Mouse (Mus musculus) myocyte (in vitro differentiated cells): ENCODE results near the gene Ncan. TPM values are rescaled to one million over a fixed set of nuclear protein-coding genes. Genes with fewer than 3 reads are reported as not detected.
A peak's percentile ranks its signal among the peaks of the same experiment; 100 is the strongest.

Experiments used
- H3K27me3 ChIP-seq: one replicate; pipeline ENCODE4 v1.6.1; 2011; ENCODE audit not compliant: control insufficient read depth, insufficient read depth, insufficient read length
- H3K36me3 ChIP-seq: one replicate; pipeline ENCODE4 v1.6.1; 2011; ENCODE audit not compliant: control insufficient read depth, insufficient read depth
- H3K4me2 ChIP-seq: one replicate; pipeline ENCODE4 v1.6.1; 2011; ENCODE audit warnings: low read depth, control low read depth
- H3K4me3 ChIP-seq: one replicate; pipeline ENCODE4 v1.5.1; 2011; ENCODE audit warnings: mild to moderate bottlenecking, control low read depth, moderate library complexity
- H3K79me2 ChIP-seq: one replicate; pipeline ENCODE4 v1.6.1; 2011; ENCODE audit not compliant: control insufficient read depth, insufficient read depth
- H3ac ChIP-seq: one replicate; pipeline ENCODE4 v1.6.1; 2011; ENCODE audit not compliant: control insufficient read depth, insufficient read length
- CEBPB ChIP-seq: IDR thresholded peaks from 2 replicates; pipeline ENCODE4 v1.6.1; 2011; ENCODE audit warnings: mild to moderate bottlenecking, moderate library complexity; ENCODE audit not compliant: poor library complexity, insufficient read depth, severe bottlenecking
- E2F4 ChIP-seq: IDR thresholded peaks from one replicate; pipeline ENCODE4 v1.6.1; 2011; ENCODE audit warnings: mild to moderate bottlenecking, control low read depth, moderate library complexity; ENCODE audit not compliant: insufficient read depth
- MAX ChIP-seq: IDR thresholded peaks from one replicate; pipeline ENCODE4 v1.6.1; 2011; ENCODE audit warnings: low read depth, mild to moderate bottlenecking, control low read depth
- MYOD1 ChIP-seq, 3 experiments: IDR thresholded peaks; one replicate each; pipeline ENCODE4 v1.6.1; 2011; ENCODE audit warnings: control low read depth in 2 of 3, low read depth in 2 of 3, mild to moderate bottlenecking in 2 of 3, moderate library complexity in 1 of 3; ENCODE audit not compliant: insufficient read length in 2 of 3, control insufficient read depth in 1 of 3
- MYOG ChIP-seq, 3 experiments: IDR thresholded peaks; one replicate each; pipeline ENCODE4 v1.6.1; 2011; ENCODE audit warnings: control low read depth in 2 of 3, low read depth in 2 of 3, mild to moderate bottlenecking in 2 of 3; ENCODE audit not compliant: insufficient read length in 2 of 3, control insufficient read depth in 1 of 3, insufficient read depth in 1 of 3
- POLR2A ChIP-seq: IDR thresholded peaks from one replicate; pipeline ENCODE4 v1.6.1; 2011; ENCODE audit warnings: low read depth, mild to moderate bottlenecking, control low read depth, moderate library complexity; ENCODE audit not compliant: insufficient read length
- POLR2AphosphoS2 ChIP-seq: IDR thresholded peaks from one replicate; pipeline ENCODE4 v1.6.1; 2011; ENCODE audit warnings: low read depth, control low read depth; ENCODE audit not compliant: insufficient read length
- REST ChIP-seq: IDR thresholded peaks from one replicate; pipeline ENCODE4 v1.6.1; 2011; ENCODE audit warnings: mild to moderate bottlenecking, control low read depth, moderate library complexity; ENCODE audit not compliant: insufficient read depth, insufficient read length
- SRF ChIP-seq: IDR thresholded peaks from one replicate; pipeline ENCODE4 v1.6.1; 2011; ENCODE audit warnings: low read depth; ENCODE audit not compliant: control insufficient read depth, insufficient read length
- TCF12 ChIP-seq: IDR thresholded peaks from one replicate; pipeline ENCODE4 v1.6.1; 2011; ENCODE audit warnings: mild to moderate bottlenecking, control low read depth; ENCODE audit not compliant: poor library complexity, insufficient read depth, severe bottlenecking
- TCF3 ChIP-seq: IDR thresholded peaks from one replicate; pipeline ENCODE4 v1.6.1; 2011; ENCODE audit warnings: low read depth, control low read depth; ENCODE audit not compliant: insufficient read length
- USF1 ChIP-seq: IDR thresholded peaks from one replicate; pipeline ENCODE4 v1.6.1; 2011; ENCODE audit warnings: low read depth, mild to moderate bottlenecking, control low read depth, moderate library complexity
- polyA plus RNA-seq: library from polyadenylated mRNA; unstranded; fragments of >200 nt; fragmentation: generic; extraction: Trizol; gene quantifications from one replicate; pipeline ENCODE4 v1.2.1, GENCODE M21; 2012; ENCODE audit warnings: missing spikeins

Ncan gene
- polyA plus RNA-seq, 1 experiment, result not detected

- no peaks in the 10 kb centered on the region for H3K36me3 ChIP-seq
- no peak overlapping the region for H3ac ChIP-seq
- H3K79me2 ChIP-seq, result peaks cover 18% of the 10 kb centered on the region
- H3K27me3 ChIP-seq, result no peaks in the 10 kb centered on the region
- no peak overlapping the region for H3K4me2 ChIP-seq
- H3K4me3 ChIP-seq, result no peak overlapping the region
- TF ChIP-seq CEBPB (no peak), USF1 (no peak), SRF (no peak), MYOG (IDR thresholded peaks at IDR 0.05; ENCODE audit: control insufficient read depth in 1 of 3, insufficient read depth in 1 of 3, insufficient read length in 2 of 3, low read depth in 2 of 3) (no peak), TCF3 (no peak), TCF12 (no peak), MAX (no peak), E2F4 (no peak), POLR2A (no peak), POLR2AphosphoS2 (no peak), REST (no peak), MYOD1 (IDR thresholded peaks at IDR 0.05; ENCODE audit: control insufficient read depth in 1 of 3, insufficient read length in 2 of 3, low read depth in 2 of 3) (no peak)
These were observed 15.9 kb upstream of the Ncan start for GRCm38 (mm10) chr8:70136591-70136990.

GRCm38 (mm10) chr8:70134931-70135330 lies 14.3 kb upstream of the Ncan start:
- H3K4me2 ChIP-seq, result no peak overlapping the region
- no peak overlapping the region for H3K4me3 ChIP-seq
- no peaks in the 10 kb centered on the region for H3K27me3 ChIP-seq
- peaks cover 7% of the 10 kb centered on the region for H3K79me2 ChIP-seq
- no peak for TF ChIP-seq MYOD1 (IDR thresholded peaks at IDR 0.05; ENCODE audit: control insufficient read depth in 1 of 3, insufficient read length in 2 of 3, low read depth in 2 of 3)
- peak; percentile 31 for TF ChIP-seq POLR2AphosphoS2
- H3ac ChIP-seq, result no peak overlapping the region
- no peaks in the 10 kb centered on the region for H3K36me3 ChIP-seq

- Histone ChIP-seq H3K27me3 (no peaks in the 10 kb centered on the region), H3ac (no peak overlapping the region), H3K4me3 (no peak overlapping the region), H3K79me2 (peaks cover 5% of the 10 kb centered on the region), H3K36me3 (no peaks in the 10 kb centered on the region), H3K4me2 (no peak overlapping the region)
- TF ChIP-seq MAX (no peak), MYOG (IDR thresholded peaks at IDR 0.05; ENCODE audit: control insufficient read depth in 1 of 3, insufficient read depth in 1 of 3, insufficient read length in 2 of 3, low read depth in 2 of 3) (no peak), TCF3 (no peak)
These were observed 13.4 kb upstream of the Ncan start for GRCm38 (mm10) chr8:70134086-70134485.

- Histone ChIP-seq H3K79me2 (no peaks in the 10 kb centered on the region), H3K4me2 (peak within 1 kb of the TSS; percentile 95), H3K27me3 (no peaks in the 10 kb centered on the region), H3ac (peak within 1 kb of the TSS; percentile 0), H3K36me3 (no peaks in the 10 kb centered on the region), H3K4me3 (peak within 1 kb of the TSS; percentile 76)
- TF ChIP-seq POLR2AphosphoS2, result peak; percentile 78
- TF ChIP-seq CEBPB, result no peak
- no peak for TF ChIP-seq TCF3
- TF ChIP-seq REST, result no peak
- TF ChIP-seq MYOG (IDR thresholded peaks at IDR 0.05; ENCODE audit: control insufficient read depth in 1 of 3, insufficient read depth in 1 of 3, insufficient read length in 2 of 3, low read depth in 2 of 3), result no peak
- TF ChIP-seq E2F4, result no peak
- peak; percentile 6 for TF ChIP-seq SRF
- TF ChIP-seq USF1, result no peak
- TF ChIP-seq TCF12, result no peak
- TF ChIP-seq POLR2A, result peak; percentile 62
- TF ChIP-seq MYOD1 (IDR thresholded peaks at IDR 0.05; ENCODE audit: control insufficient read depth in 1 of 3, insufficient read length in 2 of 3, low read depth in 2 of 3), result peak in 1 of 3 experiments; percentile 10
- no peak for TF ChIP-seq MAX
These were observed 10.7 kb upstream of the Ncan start, which contains the start of gene Nr2c2ap for GRCm38 (mm10) chr8:70131166-70131883. TSS of gene Nr2c2ap (plus strand) at chr8:70131333.

GRCm38 (mm10) chr8:70130066-70130465 lies 9.4 kb upstream of the Ncan start:
- peak overlapping the region; percentile 48 for H3K4me2 ChIP-seq
- H3K4me3 ChIP-seq, result no peak overlapping the region
- peaks cover 9% of the 10 kb centered on the region for H3K27me3 ChIP-seq
- no peaks in the 10 kb centered on the region for H3K79me2 ChIP-seq
- H3ac ChIP-seq, result no peak overlapping the region
- no peaks in the 10 kb centered on the region for H3K36me3 ChIP-seq
- TF ChIP-seq TCF12, result no peak
- no peak for TF ChIP-seq POLR2A
- TF ChIP-seq CEBPB, result no peak
- no peak for TF ChIP-seq E2F4
- TF ChIP-seq POLR2AphosphoS2, result no peak
- peak; percentile 1 for TF ChIP-seq USF1
- no peak for TF ChIP-seq MYOG (IDR thresholded peaks at IDR 0.05; ENCODE audit: control insufficient read depth in 1 of 3, insufficient read depth in 1 of 3, insufficient read length in 2 of 3, low read depth in 2 of 3)
- TF ChIP-seq SRF, result no peak
- no peak for TF ChIP-seq MYOD1 (IDR thresholded peaks at IDR 0.05; ENCODE audit: control insufficient read depth in 1 of 3, insufficient read length in 2 of 3, low read depth in 2 of 3)
